Mouse (Mus musculus) sigmoid colon, adult 10 weeks (tissue): ENCODE results near the gene Rtcb. TPM values are rescaled to one million over a fixed set of nuclear protein-coding genes. Genes with fewer than 3 reads are reported as not detected.

Experiments used
- polyA plus RNA-seq: library from polyadenylated mRNA; stranded (reverse); fragments of 350-450 nt; fragmentation: Illumina TruSeq; extraction: RNeasy Lipid Tissue Mini Kit (QIAGEN cat#74804); gene quantifications from one replicate; pipeline ENCODE4 v1.2.3, GENCODE M21; 2014; ENCODE audit warnings: low read depth, low replicate concordance

Rtcb gene
- polyA plus RNA-seq, result 40.3 TPM

DNA sequence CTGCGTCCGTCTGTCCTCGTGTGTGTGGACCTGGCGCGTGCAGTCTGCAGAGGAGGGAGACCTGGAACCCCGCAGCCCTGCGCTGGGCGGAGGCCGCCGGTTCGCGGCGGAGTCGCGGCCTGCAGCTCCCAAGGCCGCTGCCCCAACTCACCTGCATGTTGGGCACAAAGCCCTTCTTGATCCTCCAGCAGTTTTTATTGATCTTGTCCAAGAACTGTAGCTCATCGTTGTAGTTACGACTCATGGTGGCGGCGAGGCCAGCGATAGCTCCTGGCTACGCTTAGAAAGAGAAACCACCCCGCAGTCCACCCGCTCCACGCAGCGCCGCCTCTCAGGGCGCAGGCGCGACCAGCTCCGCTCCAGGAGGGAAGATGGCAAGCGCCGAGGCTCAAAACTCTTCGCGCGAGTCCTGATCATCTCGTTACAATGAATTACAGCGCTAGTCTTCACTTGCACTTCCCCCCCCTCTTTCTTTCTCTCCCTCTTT, at the start of gene Rtcb:
Gene Rtcb, minus strand, starts transcription at position 360 of the 487 bp plus-strand sequence.

DNA sequence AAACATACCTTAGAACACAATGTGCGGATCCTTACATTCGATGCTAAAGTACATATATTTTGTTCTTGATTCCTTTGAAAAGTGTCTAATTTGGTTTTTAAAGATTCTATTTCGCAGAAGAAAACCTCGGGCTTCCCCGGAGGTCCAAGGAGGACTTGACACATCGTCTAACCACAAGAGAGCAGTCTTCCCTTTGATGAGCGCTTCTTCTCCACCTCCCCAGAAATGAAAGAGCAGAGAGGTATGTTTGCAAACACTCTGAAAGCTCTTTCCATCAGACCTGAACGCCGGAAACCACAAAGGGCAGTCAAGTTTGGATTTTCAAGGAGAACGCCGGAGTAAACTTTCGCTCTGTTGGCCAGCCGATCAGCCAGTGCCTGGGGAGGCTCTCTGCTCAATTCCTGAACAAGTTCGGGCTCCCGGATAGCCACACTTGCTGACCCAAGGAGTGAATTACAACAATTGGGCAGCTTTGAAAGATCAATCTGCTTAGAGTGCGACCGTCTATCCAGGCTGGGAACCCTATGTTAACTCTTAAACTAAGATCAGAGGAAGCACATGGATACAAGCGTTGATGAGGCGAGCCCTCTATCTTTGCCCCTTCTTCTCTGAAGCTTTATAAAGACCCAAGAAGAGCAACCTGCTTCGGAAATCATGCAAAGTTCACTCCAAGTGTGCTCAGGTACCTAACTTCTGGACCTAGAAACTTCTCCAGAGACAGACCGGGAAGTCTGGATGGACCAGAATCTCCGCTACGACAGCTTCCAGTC, 29.8 kb downstream of the Rtcb start, which contains the start of gene Ascl4:
Gene Ascl4, plus strand, starts transcription at position 6 of the 770 bp plus-strand sequence.

DNA sequence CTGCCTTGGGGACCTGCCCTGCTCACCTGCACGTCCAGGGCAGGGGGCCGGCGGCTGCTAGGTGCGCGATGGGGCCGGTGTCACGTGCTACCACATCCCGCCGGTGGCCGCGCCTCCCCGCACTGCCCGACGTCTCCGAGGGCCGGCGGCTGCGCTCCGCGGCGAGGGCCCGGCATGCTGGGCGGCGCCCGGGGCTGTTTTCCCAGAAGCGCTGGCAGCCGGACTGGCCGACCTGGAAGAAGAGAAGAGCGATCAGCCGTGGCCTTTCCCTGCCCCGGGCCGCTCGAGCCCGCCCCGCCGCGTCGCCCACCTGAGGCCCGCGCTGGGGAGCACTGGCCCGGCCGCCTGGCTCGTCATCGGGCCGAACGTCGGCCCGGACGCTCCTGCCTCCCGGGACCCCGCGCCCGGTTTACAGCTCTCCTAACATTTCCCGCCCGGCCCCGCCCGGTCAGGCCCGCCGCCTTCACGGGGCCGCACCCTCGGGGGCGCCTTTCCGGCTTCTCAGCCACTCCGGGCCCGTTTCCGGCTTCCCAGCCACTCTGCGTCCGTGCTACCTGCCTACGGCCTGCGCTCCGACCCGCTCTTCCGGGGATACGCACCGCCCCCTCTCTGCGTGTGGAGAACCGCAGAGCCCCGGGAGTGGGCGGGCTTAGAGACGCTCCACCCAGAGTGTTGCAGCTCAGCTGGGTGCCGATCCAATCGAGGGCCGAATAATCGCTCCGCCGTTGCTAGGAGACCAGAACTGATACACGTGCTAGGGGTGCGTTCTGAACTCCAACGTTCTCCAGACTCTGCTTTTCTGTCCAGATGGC, 40.9 kb downstream of the Rtcb start, which contains the start of gene Prdm4:
Gene Prdm4, minus strand, starts transcription at position 645 of the 812 bp plus-strand sequence.

Other genes with a start within 250 kb of the Rtcb start
- 22.1 TPM for gene Pwp1, start 128.3 kb downstream of the Rtcb start, polyA plus RNA-seq
- gene Prdm4, start 40.7 kb downstream of the Rtcb start, polyA plus RNA-seq, result 23.5 TPM
- not detected for gene Ascl4, start 30.1 kb downstream of the Rtcb start, polyA plus RNA-seq
- gene Bpifc, start 54.1 kb upstream of the Rtcb start, polyA plus RNA-seq, result not detected
- 13.4 TPM for gene Fbxo7, start 64.1 kb upstream of the Rtcb start, polyA plus RNA-seq